Mouse (Mus musculus): ENCODE data around the gene Pde4d. TPM values are rescaled to one million over a fixed set of nuclear protein-coding genes. Genes with fewer than 3 reads are reported as not detected.

Pde4d gene
- polyA plus RNA-seq, 1 experiment from 2014 or later, result 13.0 TPM

GRCm38 (mm10) chr13:109362340-109362739 lies 912.6 kb downstream of the Pde4d start:
- Histone ChIP-seq H3K9me3 (ENCODE audit: control insufficient read depth, low read length) (no peaks in the 10 kb centered on the region), H3K9ac (ENCODE audit: low read length) (no peak overlapping the region), H3K27ac (replicated peaks) (no peak overlapping the region), H3K4me1 (replicated peaks; ENCODE audit: control insufficient read depth, insufficient read depth) (no peaks in the 10 kb centered on the region), H3K4me2 (replicated peaks; ENCODE audit: low read depth) (no peak overlapping the region), H3K36me3 (ENCODE audit: control insufficient read depth, insufficient read depth, low read length) (no peaks in the 10 kb centered on the region), H3K27me3 (ENCODE audit: control insufficient read depth, insufficient read depth, low read length) (no peaks in the 10 kb centered on the region), H3K4me3 (ENCODE audit: low read depth, low read length) (no peak overlapping the region)
- no peak for TF ChIP-seq EP300 (optimal IDR thresholded peaks at IDR 0.05)
- no peak for TF ChIP-seq CTCF (IDR thresholded peaks at IDR 0.05; ENCODE audit: low read depth)
- ATAC-seq (ENCODE audit: low FRiP score, low TSS enrichment), result no peak
- DNase-seq (ENCODE audit: low spot score), result no peak
- 51% methylated on average over 6 of the region's 6 CpGs for WGBS

GRCm38 (mm10) chr13:109374465-109374864 lies 924.7 kb downstream of the Pde4d start:
- H3K4me3 ChIP-seq (ENCODE audit: low read depth, low read length), result no peak overlapping the region
- H3K27me3 ChIP-seq (ENCODE audit: control insufficient read depth, insufficient read depth, low read length), result no peaks in the 10 kb centered on the region
- DNase-seq (ENCODE audit: low spot score), result no peak
- WGBS, result 44% methylated on average over 5 of the region's 5 CpGs
- H3K4me2 ChIP-seq (replicated peaks; ENCODE audit: low read depth), result no peak overlapping the region
- no peak for ATAC-seq (ENCODE audit: low FRiP score, low TSS enrichment)
- no peak overlapping the region for H3K9ac ChIP-seq (ENCODE audit: low read length)
- no peak overlapping the region for H3K27ac ChIP-seq (replicated peaks)
- no peaks in the 10 kb centered on the region for H3K36me3 ChIP-seq (ENCODE audit: control insufficient read depth, insufficient read depth, low read length)
- TF ChIP-seq EP300 (optimal IDR thresholded peaks at IDR 0.05) (no peak), CTCF (IDR thresholded peaks at IDR 0.05; ENCODE audit: low read depth) (no peak)
- no peaks in the 10 kb centered on the region for H3K9me3 ChIP-seq (ENCODE audit: control insufficient read depth, low read length)
- no peaks in the 10 kb centered on the region for H3K4me1 ChIP-seq (replicated peaks; ENCODE audit: control insufficient read depth, insufficient read depth)

GRCm38 (mm10) chr13:109376681-109377080 lies 926.9 kb downstream of the Pde4d start:
- Histone ChIP-seq H3K4me1 (replicated peaks; ENCODE audit: control insufficient read depth, insufficient read depth) (no peaks in the 10 kb centered on the region), H3K4me3 (ENCODE audit: low read depth, low read length) (no peak overlapping the region), H3K27me3 (ENCODE audit: control insufficient read depth, insufficient read depth, low read length) (no peaks in the 10 kb centered on the region), H3K9ac (ENCODE audit: low read length) (no peak overlapping the region), H3K27ac (replicated peaks) (no peak overlapping the region), H3K9me3 (ENCODE audit: control insufficient read depth, low read length) (no peaks in the 10 kb centered on the region), H3K4me2 (replicated peaks; ENCODE audit: low read depth) (no peak overlapping the region), H3K36me3 (ENCODE audit: control insufficient read depth, insufficient read depth, low read length) (no peaks in the 10 kb centered on the region)
- 41% methylated on average over 1 of the region's 1 CpGs for WGBS
- DNase-seq (ENCODE audit: low spot score) (no peak), ATAC-seq (ENCODE audit: low FRiP score, low TSS enrichment) (no peak)
- TF ChIP-seq CTCF (IDR thresholded peaks at IDR 0.05; ENCODE audit: low read depth), result no peak
- TF ChIP-seq EP300 (optimal IDR thresholded peaks at IDR 0.05), result no peak

GRCm38 (mm10) chr13:109380149-109380548 lies 930.4 kb downstream of the Pde4d start:
- Histone ChIP-seq H3K9me3 (ENCODE audit: control insufficient read depth, low read length) (no peaks in the 10 kb centered on the region), H3K27me3 (ENCODE audit: control insufficient read depth, insufficient read depth, low read length) (no peaks in the 10 kb centered on the region), H3K36me3 (ENCODE audit: control insufficient read depth, insufficient read depth, low read length) (no peaks in the 10 kb centered on the region), H3K4me3 (ENCODE audit: low read depth, low read length) (no peak overlapping the region), H3K4me2 (replicated peaks; ENCODE audit: low read depth) (no peak overlapping the region), H3K9ac (ENCODE audit: low read length) (no peak overlapping the region), H3K27ac (replicated peaks) (no peak overlapping the region), H3K4me1 (replicated peaks; ENCODE audit: control insufficient read depth, insufficient read depth) (no peaks in the 10 kb centered on the region)
- ATAC-seq (ENCODE audit: low FRiP score, low TSS enrichment) (no peak), DNase-seq (ENCODE audit: low spot score) (no peak)
- 91% methylated on average over 2 of the region's 2 CpGs for WGBS
- TF ChIP-seq EP300 (optimal IDR thresholded peaks at IDR 0.05) (no peak), CTCF (IDR thresholded peaks at IDR 0.05; ENCODE audit: low read depth) (no peak)

- no peaks in the 10 kb centered on the region for H3K27me3 ChIP-seq (ENCODE audit: control insufficient read depth, insufficient read depth, low read length)
- DNase-seq (ENCODE audit: low spot score) (no peak), ATAC-seq (ENCODE audit: low FRiP score, low TSS enrichment) (no peak)
- H3K9ac ChIP-seq (ENCODE audit: low read length), result no peak overlapping the region
- H3K9me3 ChIP-seq (ENCODE audit: control insufficient read depth, low read length), result no peaks in the 10 kb centered on the region
- H3K4me2 ChIP-seq (replicated peaks; ENCODE audit: low read depth), result no peak overlapping the region
- no peak overlapping the region for H3K27ac ChIP-seq (replicated peaks)
- 75% methylated on average over 8 of the region's 8 CpGs for WGBS
- H3K36me3 ChIP-seq (ENCODE audit: control insufficient read depth, insufficient read depth, low read length), result no peaks in the 10 kb centered on the region
- no peak overlapping the region for H3K4me3 ChIP-seq (ENCODE audit: low read depth, low read length)
- no peaks in the 10 kb centered on the region for H3K4me1 ChIP-seq (replicated peaks; ENCODE audit: control insufficient read depth, insufficient read depth)
- TF ChIP-seq EP300 (optimal IDR thresholded peaks at IDR 0.05), result no peak
- TF ChIP-seq CTCF (IDR thresholded peaks at IDR 0.05; ENCODE audit: low read depth), result no peak
Observed at GRCm38 (mm10) chr13:109388626-109389220, 939.0 kb downstream of the Pde4d start.

GRCm38 (mm10) chr13:109402396-109402795 lies 952.6 kb downstream of the Pde4d start:
- TF ChIP-seq EP300 (optimal IDR thresholded peaks at IDR 0.05) (no peak), CTCF (IDR thresholded peaks at IDR 0.05; ENCODE audit: low read depth) (no peak)
- Histone ChIP-seq H3K4me3 (ENCODE audit: low read depth, low read length) (no peak overlapping the region), H3K36me3 (ENCODE audit: control insufficient read depth, insufficient read depth, low read length) (no peaks in the 10 kb centered on the region), H3K4me1 (replicated peaks; ENCODE audit: control insufficient read depth, insufficient read depth) (no peaks in the 10 kb centered on the region), H3K4me2 (replicated peaks; ENCODE audit: low read depth) (no peak overlapping the region), H3K9ac (ENCODE audit: low read length) (no peak overlapping the region), H3K27ac (replicated peaks) (no peak overlapping the region), H3K27me3 (ENCODE audit: control insufficient read depth, insufficient read depth, low read length) (no peaks in the 10 kb centered on the region), H3K9me3 (ENCODE audit: control insufficient read depth, low read length) (no peaks in the 10 kb centered on the region)
- WGBS, result 84% methylated on average over 4 of the region's 4 CpGs
- ATAC-seq (ENCODE audit: low FRiP score, low TSS enrichment) (no peak), DNase-seq (ENCODE audit: low spot score) (no peak)

Data from stomach, postnatal 0 days (tissue).